Mouse (Mus musculus) intestine, embryonic 14.5 days (tissue): ENCODE measurements at regions not wholly inside any gene's neighbourhood (a gene's known extent, or its start where the extent isn't known, plus 50 kb on each side); places are given as distances from the start of the nearest gene placed in this dataset.

Experiments
- ATAC-seq: fragments of 200-750 bp; cut with Nextera tagmentation; replicated peaks from 2 replicates; pipeline ENCODE4 v1.8.0; 2017; ENCODE audit warnings: low read depth, moderate number of reproducible peaks, moderate TSS enrichment, moderate library complexity; ENCODE audit not compliant: low FRiP score, low TSS enrichment
- DNase-seq: peaks from one replicate; pipeline ENCODE4 v3.0.0-alpha.2; 2018; ENCODE audit warnings: low spot score
- H3K27ac ChIP-seq: fragments of 300-500 bp; sonication (generic); 2 replicates; pipeline ENCODE4 v1.5.1; 2014; ENCODE audit warnings: low read depth, mild to moderate bottlenecking, control low read depth
- H3K27me3 ChIP-seq: fragments of 300-500 bp; sonication (generic); replicated peaks from 2 replicates; pipeline ENCODE4 v1.6.1; 2014; ENCODE audit warnings: low read length, control low read depth; ENCODE audit not compliant: control insufficient read depth, insufficient read depth
- H3K36me3 ChIP-seq: fragments of 300-500 bp; sonication (generic); 2 replicates; pipeline ENCODE4 v1.6.1; 2014; ENCODE audit warnings: low read length, control low read depth; ENCODE audit not compliant: control insufficient read depth, insufficient read depth
- H3K4me1 ChIP-seq: fragments of 300-500 bp; sonication (generic); replicated peaks from 2 replicates; pipeline ENCODE4 v1.6.1; 2014; ENCODE audit warnings: low read length, control low read depth, mixed read lengths; ENCODE audit not compliant: control insufficient read depth, insufficient read depth
- H3K4me2 ChIP-seq: fragments of 300-500 bp; sonication (generic); 2 replicates; pipeline ENCODE4 v1.6.1; 2014; ENCODE audit warnings: low read length
- H3K4me3 ChIP-seq: fragments of 300-500 bp; sonication (generic); 2 replicates; pipeline ENCODE4 v1.5.1; 2014; ENCODE audit warnings: low read depth, low read length, control low read depth, mixed read lengths
- H3K9ac ChIP-seq: fragments of 300-500 bp; sonication (generic); 2 replicates; pipeline ENCODE4 v1.6.1; 2014; ENCODE audit warnings: mild to moderate bottlenecking, low read length
- H3K9me3 ChIP-seq: fragments of 300-500 bp; sonication (generic); 2 replicates; pipeline ENCODE4 v1.6.1; 2016; ENCODE audit warnings: low read length, control low read depth; ENCODE audit not compliant: control insufficient read depth
- WGBS: fragments of 180-500 bp; shearing (Covaris S2); extraction: QIAGEN DNeasy Blood & Tissue Kit; methylation state at CpG from one replicate; pipeline ENCODE4 v1.1.7; 2014; 5-methylcytosine and 5-hydroxymethylcytosine counted together

DNA sequence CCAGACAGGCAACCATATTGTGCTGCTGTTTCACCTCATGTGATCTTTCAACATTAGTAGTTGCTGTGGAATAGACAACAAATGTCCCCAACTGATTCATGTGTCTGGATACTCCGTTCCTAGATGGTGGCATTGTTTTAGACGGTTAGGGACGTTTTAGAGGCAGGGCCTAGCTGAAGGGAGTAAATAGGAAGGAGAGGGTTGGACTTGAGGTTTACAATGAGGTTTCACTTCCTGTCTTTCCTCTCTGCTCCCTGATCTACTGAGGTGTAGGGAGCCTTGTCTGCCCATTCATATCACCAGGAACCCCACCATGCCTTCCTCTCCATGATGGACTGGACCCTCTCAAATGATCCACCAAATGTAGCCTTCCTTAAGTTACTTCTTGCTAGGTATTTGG lies 168.1 kb downstream of the Mex3b start:
- H3K4me1 ChIP-seq = 0 out of 2 replicates have a peak, but pooled peaks cover 3% of the 10 kb centered on the region
- H3K36me3 ChIP-seq = no peaks in the 10 kb centered on the region
- no peak overlapping the region for H3K4me2 ChIP-seq
- no peaks in the 10 kb centered on the region for H3K9me3 ChIP-seq
- no peak for DNase-seq
- no peak for ATAC-seq
- H3K27me3 ChIP-seq = no peaks in the 10 kb centered on the region
- 77% methylated on average over 3 of the region's 3 CpGs for WGBS
- H3K4me3 ChIP-seq = no peak overlapping the region
- no peak overlapping the region for H3K27ac ChIP-seq
- H3K9ac ChIP-seq = no peak overlapping the region

- Histone ChIP-seq H3K27me3 (no peaks in the 10 kb centered on the region), H3K9me3 (no peaks in the 10 kb centered on the region), H3K9ac (no peak overlapping the region), H3K4me2 (no peak overlapping the region), H3K4me3 (no peak overlapping the region), H3K4me1 (0 out of 2 replicates have a peak, but pooled peaks cover 3% of the 10 kb centered on the region), H3K36me3 (no peaks in the 10 kb centered on the region), H3K27ac (no peak overlapping the region)
- ATAC-seq (no peak), DNase-seq (no peak)
- WGBS = 64% methylated on average over 2 of the region's 2 CpGs
Observed at GRCm38 (mm10) chr7:83036397-83036796, 169.3 kb downstream of the Mex3b start.

DNA sequence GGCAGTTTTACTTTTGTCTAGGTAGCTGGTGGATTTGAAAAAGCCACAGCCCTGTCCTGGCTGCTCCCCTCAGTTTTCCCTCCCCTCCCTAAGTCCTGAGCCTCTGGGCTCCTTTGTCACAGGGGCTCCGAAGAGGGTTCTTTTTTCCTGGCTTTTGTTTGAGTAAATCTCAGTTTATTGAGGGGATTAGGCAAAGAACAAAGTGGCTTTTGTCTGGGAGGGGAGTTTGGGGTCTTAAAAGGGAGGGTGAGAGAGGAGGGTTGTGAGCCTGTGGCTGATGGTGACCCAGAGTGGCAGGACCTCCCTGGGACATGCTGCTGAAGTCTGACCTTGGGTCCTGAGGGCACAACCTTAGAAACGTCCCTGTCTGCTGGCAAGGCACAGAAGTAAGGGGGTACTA lies 170.0 kb downstream of the Mex3b start:
- WGBS = 4% methylated on average over 2 of the region's 2 CpGs
- ATAC-seq (no peak), DNase-seq (no peak)

DNA sequence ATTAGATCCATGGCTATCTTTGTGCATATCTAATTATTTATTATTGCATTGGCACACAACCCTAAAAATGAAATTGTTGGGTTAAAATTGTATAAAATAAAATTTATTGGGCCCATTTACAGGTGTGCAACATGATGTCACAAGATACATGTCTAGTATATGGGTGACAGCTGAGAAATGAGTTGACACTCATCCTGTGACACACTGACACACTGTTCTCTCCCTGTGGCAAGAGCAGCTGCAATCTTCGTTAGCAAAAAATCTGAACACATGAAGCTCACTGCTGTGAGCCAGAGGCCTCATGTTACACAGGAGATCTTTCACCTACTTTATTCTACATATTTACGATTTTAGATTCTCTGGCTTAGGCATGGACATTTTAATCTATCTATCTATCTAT lies 170.6 kb downstream of the Mex3b start:
- no peak overlapping the region for H3K9ac ChIP-seq
- H3K36me3 ChIP-seq = no peaks in the 10 kb centered on the region
- no peak for ATAC-seq
- H3K4me3 ChIP-seq = no peak overlapping the region
- WGBS = 79% methylated on average over 2 of the region's 2 CpGs
- no peaks in the 10 kb centered on the region for H3K9me3 ChIP-seq
- no peak for DNase-seq
- no peak overlapping the region for H3K27ac ChIP-seq
- H3K27me3 ChIP-seq = no peaks in the 10 kb centered on the region
- H3K4me2 ChIP-seq = no peak overlapping the region
- H3K4me1 ChIP-seq = no peaks in the 10 kb centered on the region

More for the DNA sequence above, 170.0 kb downstream of the Mex3b start:
- no peak overlapping the region for H3K4me2 ChIP-seq
- 0 out of 2 replicates have a peak, but pooled peaks cover 1% of the 10 kb centered on the region for H3K4me1 ChIP-seq
- no peak overlapping the region for H3K9ac ChIP-seq
- no peak overlapping the region for H3K27ac ChIP-seq
- H3K9me3 ChIP-seq = no peaks in the 10 kb centered on the region
- no peaks in the 10 kb centered on the region for H3K27me3 ChIP-seq
- H3K4me3 ChIP-seq = no peak overlapping the region
- H3K36me3 ChIP-seq = no peaks in the 10 kb centered on the region

- H3K36me3 ChIP-seq = no peaks in the 10 kb centered on the region
- H3K4me1 ChIP-seq = no peaks in the 10 kb centered on the region
- DNase-seq (no peak), ATAC-seq (no peak)
- no peak overlapping the region for H3K4me3 ChIP-seq
- H3K9ac ChIP-seq = no peak overlapping the region
- no peak overlapping the region for H3K27ac ChIP-seq
- WGBS = 76% methylated on average over 3 of the region's 3 CpGs
- no peak overlapping the region for H3K4me2 ChIP-seq
- no peaks in the 10 kb centered on the region for H3K9me3 ChIP-seq
- H3K27me3 ChIP-seq = no peaks in the 10 kb centered on the region
Observed at GRCm38 (mm10) chr7:83043746-83044145, 176.6 kb downstream of the Mex3b start.

DNA sequence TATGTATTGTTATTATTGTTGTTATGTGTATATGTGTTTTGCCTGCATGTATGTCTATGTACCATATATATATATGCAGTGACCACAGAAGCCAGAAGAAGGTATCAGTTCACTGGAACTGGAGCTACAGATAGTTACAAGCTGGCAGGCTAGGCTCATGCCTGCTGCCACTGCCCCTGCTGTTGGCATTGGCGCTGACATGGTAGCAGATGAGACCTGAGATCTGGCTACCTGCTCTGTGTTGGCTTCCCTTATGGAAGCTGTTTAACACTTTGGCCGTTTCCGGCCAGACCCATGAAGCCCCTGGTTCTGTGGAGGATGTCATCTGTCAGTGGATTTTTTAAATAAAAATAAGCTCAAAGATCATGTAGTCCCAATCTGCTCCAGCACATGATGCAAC lies 178.1 kb downstream of the Mex3b start:
- Histone ChIP-seq H3K4me2 (no peak overlapping the region), H3K9me3 (no peaks in the 10 kb centered on the region), H3K36me3 (no peaks in the 10 kb centered on the region), H3K27me3 (no peaks in the 10 kb centered on the region), H3K4me1 (no peaks in the 10 kb centered on the region), H3K27ac (no peak overlapping the region), H3K9ac (no peak overlapping the region), H3K4me3 (no peak overlapping the region)
- DNase-seq (no peak), ATAC-seq (no peak)
- 81% methylated on average over 3 of the region's 3 CpGs for WGBS

DNA sequence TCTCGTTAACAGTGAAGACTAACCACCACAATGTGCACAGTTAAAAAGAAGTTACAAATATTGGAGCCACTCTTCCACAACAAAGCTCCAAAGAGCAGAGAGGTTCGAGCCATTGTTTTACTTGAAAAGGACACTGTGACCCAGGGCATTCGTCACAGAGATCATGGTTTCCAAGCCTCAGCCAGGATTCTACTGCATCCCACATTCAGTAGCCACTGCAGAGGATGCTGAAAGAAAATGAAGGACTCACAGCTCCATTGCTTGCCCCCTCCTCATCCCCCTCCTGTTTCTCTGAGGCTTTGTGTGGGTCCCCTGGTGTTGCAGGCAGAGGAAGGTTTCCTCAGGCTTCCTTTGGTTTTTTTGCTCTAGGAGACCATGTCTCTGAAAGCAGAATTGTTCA lies 182.9 kb downstream of the Mex3b start:
- WGBS = 60% methylated on average over 3 of the region's 3 CpGs
- no peak for ATAC-seq

GRCm38 (mm10) chr7:83050833-83051497 lies 183.8 kb downstream of the Mex3b start:
- Histone ChIP-seq H3K4me1 (no peaks in the 10 kb centered on the region), H3K4me2 (no peak overlapping the region), H3K9ac (no peak overlapping the region), H3K4me3 (no peak overlapping the region), H3K27me3 (no peaks in the 10 kb centered on the region), H3K36me3 (no peaks in the 10 kb centered on the region), H3K27ac (no peak overlapping the region), H3K9me3 (no peaks in the 10 kb centered on the region)
- DNase-seq = no peak
- 94% methylated on average over 6 of the region's 6 CpGs for WGBS
- ATAC-seq = no peak

More for the DNA sequence above, 182.9 kb downstream of the Mex3b start:
- no peak for DNase-seq
- H3K27me3 ChIP-seq = no peaks in the 10 kb centered on the region
- no peaks in the 10 kb centered on the region for H3K4me1 ChIP-seq
- H3K4me3 ChIP-seq = no peak overlapping the region
- H3K4me2 ChIP-seq = no peak overlapping the region
- no peaks in the 10 kb centered on the region for H3K36me3 ChIP-seq
- no peak overlapping the region for H3K27ac ChIP-seq
- H3K9me3 ChIP-seq = no peaks in the 10 kb centered on the region
- no peak overlapping the region for H3K9ac ChIP-seq
